Mouse (Mus musculus) urinary bladder, adult 2 months (tissue): ENCODE measurements around the gene Ap2b1. TPM values are rescaled to one million over a fixed set of nuclear protein-coding genes. Genes with fewer than 3 reads are reported as not detected.
A peak's percentile ranks its signal among the peaks of the same experiment; 100 is the strongest.
"Not testable (repeated sequence)": the region's sequence is repeated elsewhere in the genome, so short reads cannot be mapped to it uniquely, and the experiment has no call there.

Experiments used
- DNase-seq: peaks from one replicate; pipeline ENCODE4 v3.0.0; 2022; ENCODE audit warnings: low spot score
- polyA plus RNA-seq: library from polyadenylated mRNA; depleted of rRNA; stranded (reverse); fragments of >200 nt; gene quantifications from 2 replicates; pipeline ENCODE4 v1.2.3, GENCODE M21; 2012; rRNA removed

Gene Ap2b1
- polyA plus RNA-seq: 37.1 and 46.7 TPM in 2 replicates

GRCm38 (mm10) chr11:83298225-83299195 is at the start of gene Ap2b1:
Gene Ap2b1 (plus strand): TSS chr11:83299024.
- DNase-seq: peak; percentile 81

- DNase-seq: not testable (repeated sequence)
Observed at GRCm38 (mm10) chr11:83257211-83257610, 41.6 kb upstream of the Ap2b1 start.

GRCm38 (mm10) chr11:83262673-83263072 is 36.2 kb upstream of the Ap2b1 start:
- no peak for DNase-seq

- no peak for DNase-seq
Observed at GRCm38 (mm10) chr11:83263146-83263545, 35.7 kb upstream of the Ap2b1 start.

GRCm38 (mm10) chr11:83270842-83271150 is 28.0 kb upstream of the Ap2b1 start:
- DNase-seq: no peak

GRCm38 (mm10) chr11:83271151-83271950 is 27.5 kb upstream of the Ap2b1 start:
- DNase-seq: peak; percentile 57

GRCm38 (mm10) chr11:83271951-83272843 is 26.6 kb upstream of the Ap2b1 start:
- no peak for DNase-seq

GRCm38 (mm10) chr11:83276251-83276650 is 22.6 kb upstream of the Ap2b1 start:
- no peak for DNase-seq

- no peak for DNase-seq
Observed at GRCm38 (mm10) chr11:83279024-83279423, 19.8 kb upstream of the Ap2b1 start.

- no peak for DNase-seq
Observed at GRCm38 (mm10) chr11:83279691-83280090, 19.1 kb upstream of the Ap2b1 start.

GRCm38 (mm10) chr11:83282084-83282483 is 16.7 kb upstream of the Ap2b1 start:
- DNase-seq: no peak

- no peak for DNase-seq
Observed at GRCm38 (mm10) chr11:83285627-83286026, 13.2 kb upstream of the Ap2b1 start.

- DNase-seq: no peak
Observed at GRCm38 (mm10) chr11:83286566-83286965, 12.3 kb upstream of the Ap2b1 start, which contains the start of gene Slfn14. Gene Slfn14 (minus strand): TSS chr11:83286726.

- no peak for DNase-seq
Observed at GRCm38 (mm10) chr11:83289036-83289435, 9.8 kb upstream of the Ap2b1 start.

- DNase-seq: no peak
Observed at GRCm38 (mm10) chr11:83289633-83290032, 9.2 kb upstream of the Ap2b1 start.

GRCm38 (mm10) chr11:83291375-83292250 is 7.2 kb upstream of the Ap2b1 start:
- DNase-seq: peak; percentile 82

GRCm38 (mm10) chr11:83292251-83292587 is 6.6 kb upstream of the Ap2b1 start:
- DNase-seq: no peak

GRCm38 (mm10) chr11:83293182-83293581 is 5.6 kb upstream of the Ap2b1 start:
- no peak for DNase-seq

GRCm38 (mm10) chr11:83294133-83294532 is 4.7 kb upstream of the Ap2b1 start:
- DNase-seq: no peak

- no peak for DNase-seq
Observed at GRCm38 (mm10) chr11:83297816-83298215, 1.0 kb upstream of the Ap2b1 start.

- no peak for DNase-seq
Observed at GRCm38 (mm10) chr11:83299724-83300123, 900 bp downstream of the Ap2b1 start.
